Mouse (Mus musculus) gastrocnemius, postnatal 4 days (tissue): ENCODE measurements around the gene Pgs1. TPM values are rescaled to one million over a fixed set of nuclear protein-coding genes. Genes with fewer than 3 reads are reported as not detected.
A peak's percentile ranks its signal among the peaks of the same experiment; 100 is the strongest.

ENCODE experiments used
- DNase-seq, 2 experiments: peaks; one replicate each; pipeline ENCODE4 v3.0.0; 2021 to 2022; ENCODE audit warnings: low spot score in 2 of 2, mixed read lengths in 2 of 2
- total RNA-seq, 2 experiments: library from RNA; stranded (reverse); gene quantifications; 2 replicates each; pipeline ENCODE4 v1.2.3; 2021

Pgs1 gene
- total RNA-seq, 2 experiments from 2014 or later: 21.6 to 24.6 TPM

DNA sequence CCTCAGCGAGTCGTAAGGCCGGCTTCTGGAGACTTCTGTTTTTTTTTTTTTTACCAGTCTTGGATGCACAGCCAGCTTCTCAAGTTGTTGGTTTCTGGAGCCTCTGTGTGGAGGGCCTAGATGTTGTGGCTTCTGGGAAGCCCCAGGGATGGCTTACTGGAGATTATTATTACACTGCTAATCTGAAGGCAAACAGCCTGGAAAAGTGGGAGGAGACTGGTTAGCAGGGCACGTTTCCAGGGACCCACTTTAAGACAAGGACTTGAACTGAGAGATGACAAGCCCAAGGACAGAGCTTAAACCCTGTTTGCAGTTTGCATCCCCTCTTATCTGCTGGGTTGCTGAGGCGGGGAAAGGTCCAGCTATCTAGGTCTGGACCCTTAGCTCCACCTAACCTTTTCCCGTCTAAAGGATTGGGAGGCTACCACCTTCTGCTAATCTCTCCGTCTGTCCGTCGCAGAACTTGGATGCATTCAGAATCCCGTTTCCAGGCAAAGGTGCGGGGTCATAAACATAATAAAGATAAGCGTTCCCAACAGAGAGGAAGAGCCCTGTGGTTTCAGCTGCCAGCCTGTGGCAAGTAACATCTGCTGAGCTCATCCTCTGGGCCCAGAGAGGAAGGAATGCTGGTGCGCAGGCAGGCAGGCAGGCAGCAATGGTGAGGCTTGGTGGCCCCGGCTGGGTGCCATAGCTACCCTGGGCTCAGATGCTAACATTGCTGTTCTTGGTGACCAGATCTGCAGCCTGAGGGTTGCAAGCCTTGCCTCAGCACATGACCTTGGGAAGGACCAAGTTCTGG, 11.6 kb upstream of the Pgs1 start:
- DNase-seq: no peak

DNA sequence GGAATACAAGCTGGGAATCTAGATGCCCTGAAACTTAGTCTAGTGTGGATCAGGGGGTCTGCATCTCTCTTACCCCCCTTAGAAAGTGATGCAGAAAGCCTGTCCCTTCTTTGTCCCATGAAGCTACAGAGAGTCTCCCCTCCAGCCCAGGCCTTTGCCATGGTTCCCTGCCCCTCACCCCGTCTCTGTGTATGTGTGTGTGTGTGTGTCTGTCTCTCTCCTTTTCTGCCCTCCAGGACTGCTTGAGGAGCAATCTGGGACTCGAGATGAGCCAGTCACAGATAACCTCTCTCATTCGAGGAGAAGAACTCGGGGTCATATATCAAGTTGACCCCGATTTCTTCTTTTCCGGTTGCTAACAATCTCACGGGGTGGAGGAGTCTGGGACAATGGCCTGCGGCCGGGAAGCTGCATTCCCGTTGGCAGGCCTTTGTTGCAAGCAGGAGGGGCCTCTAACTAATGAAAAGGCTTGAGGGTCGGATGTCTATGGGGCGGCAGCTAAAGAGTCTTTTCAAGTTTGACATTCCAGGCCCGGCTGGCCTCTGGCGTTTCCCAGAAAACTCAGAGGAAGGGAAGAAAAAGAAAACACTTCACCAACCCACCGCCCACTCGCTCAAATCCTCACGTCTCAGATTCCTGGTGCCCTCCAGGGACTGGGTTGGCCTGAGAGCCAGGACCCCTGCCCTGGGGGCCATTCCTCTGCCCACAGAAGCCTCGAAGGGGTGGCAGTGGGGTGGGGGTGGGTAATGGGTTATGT, 10.7 kb upstream of the Pgs1 start:
- DNase-seq: no peak

DNA sequence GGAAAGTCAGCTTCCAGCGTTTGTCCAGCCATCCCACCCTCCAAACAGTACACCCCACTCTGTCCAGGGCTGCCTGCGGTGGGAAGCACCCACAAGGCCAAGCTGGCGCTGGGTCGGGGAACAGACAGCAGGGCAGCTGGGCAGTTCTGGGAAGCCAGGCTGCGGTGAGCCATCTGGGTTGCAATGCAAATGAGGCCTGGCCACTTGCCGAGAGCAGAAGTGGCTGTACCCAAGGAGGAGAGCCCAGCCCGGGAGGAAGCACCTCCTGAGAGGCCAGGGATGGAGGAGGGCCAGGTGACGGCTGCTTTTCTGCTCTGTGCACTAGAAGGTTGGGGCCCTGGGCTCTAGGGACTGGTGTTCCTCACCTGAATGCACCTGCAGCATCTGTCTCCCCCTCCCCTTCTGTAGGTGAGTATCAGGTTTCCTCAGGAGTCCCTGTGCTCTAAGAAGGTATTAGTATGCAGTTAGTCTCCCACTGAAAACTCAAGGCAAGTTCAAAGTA, 10.0 kb upstream of the Pgs1 start:
- DNase-seq: peak in 1 of 2 experiments; percentile 71

DNA sequence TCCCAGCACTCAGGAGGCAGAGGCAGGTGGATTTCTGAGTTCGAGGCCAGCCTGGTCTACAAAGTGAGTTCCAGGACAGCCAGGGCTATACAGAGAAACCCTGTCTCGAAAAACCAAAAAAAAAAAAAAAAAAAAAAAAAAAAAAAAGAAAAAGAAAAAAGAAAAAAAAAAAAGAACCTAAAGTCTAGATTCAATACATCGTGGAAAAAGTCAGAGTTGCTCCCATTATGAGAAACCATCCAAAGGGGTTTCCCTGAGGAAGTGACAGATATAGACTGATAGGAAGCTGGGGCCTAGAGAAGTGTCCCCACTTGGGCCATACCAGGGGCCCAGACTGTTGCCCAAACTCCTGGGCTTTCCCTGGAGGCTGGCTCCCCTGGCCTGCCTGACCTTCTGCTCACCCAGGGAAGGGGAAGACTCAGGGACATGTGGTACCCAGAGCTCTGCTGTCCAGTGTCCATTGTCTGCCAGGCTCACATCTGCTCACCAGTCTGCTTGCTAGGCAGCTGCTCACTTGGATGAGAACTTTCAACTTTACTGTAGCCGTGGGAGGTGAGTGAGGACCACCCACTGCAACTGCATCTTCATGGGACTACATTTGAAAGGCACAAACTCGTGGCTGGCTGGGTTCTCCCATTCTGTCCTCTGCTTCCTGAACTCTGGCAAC, 8.3 kb upstream of the Pgs1 start:
- DNase-seq: no peak

DNA sequence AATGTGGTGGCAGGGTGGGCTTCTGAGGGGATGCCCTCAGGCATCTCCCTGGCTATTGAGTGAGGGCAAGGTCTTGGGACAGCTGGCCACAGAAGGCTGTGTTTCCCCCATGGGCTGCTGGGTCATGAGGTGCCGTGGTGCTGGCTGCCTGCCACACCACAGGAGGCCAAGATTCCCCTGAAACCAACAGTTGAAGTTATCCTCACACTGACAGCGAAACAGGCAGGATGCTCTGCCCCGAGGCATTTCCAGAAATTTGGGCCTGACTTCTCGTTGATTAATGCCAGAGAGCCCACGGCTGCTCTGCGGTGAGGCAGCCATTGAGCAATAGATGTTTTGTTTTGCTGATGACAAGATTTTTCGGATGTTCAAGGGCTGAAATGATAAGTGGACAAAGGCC, 6.7 kb upstream of the Pgs1 start:
- no peak for DNase-seq

DNA sequence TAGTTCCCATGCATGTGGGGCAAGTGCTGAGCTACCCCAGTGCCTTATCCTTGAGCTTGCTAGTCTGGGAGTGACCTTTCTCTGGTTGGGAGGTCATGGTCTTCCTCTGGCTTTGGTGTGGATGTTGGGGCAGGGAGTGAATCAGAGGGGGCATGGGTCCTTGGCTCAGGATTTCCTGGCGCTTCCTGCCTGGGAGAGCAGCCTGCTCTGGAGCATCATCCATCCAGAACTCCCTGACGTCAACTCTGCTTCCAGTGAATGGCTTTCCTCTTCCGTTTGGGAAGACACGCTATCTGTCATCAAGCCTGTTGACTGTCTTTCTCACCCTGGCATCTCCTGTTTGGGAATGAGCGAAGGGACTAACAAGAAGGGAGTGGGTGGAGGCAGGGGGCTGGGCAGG, 3.7 kb upstream of the Pgs1 start:
- no peak for DNase-seq

DNA sequence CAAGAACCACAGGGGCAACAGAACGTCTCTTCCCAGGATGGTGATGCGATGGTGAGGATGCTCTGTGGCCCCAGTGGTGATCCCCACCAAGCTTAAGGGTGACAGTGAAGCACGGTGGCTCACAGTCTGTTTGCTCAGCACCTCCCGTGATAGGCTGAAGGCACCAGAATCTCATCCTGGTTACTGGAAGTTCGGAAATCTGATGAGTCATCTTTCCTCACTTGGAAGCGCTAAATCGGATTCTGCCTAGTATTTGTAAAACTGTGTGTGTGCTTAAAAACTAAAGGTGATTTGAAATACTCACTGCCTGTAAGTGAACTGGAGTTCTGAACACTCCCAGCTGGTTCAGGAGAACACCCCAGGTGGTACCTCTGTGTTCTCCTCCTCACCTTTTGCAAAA, 2.3 kb upstream of the Pgs1 start:
- no peak for DNase-seq

DNA sequence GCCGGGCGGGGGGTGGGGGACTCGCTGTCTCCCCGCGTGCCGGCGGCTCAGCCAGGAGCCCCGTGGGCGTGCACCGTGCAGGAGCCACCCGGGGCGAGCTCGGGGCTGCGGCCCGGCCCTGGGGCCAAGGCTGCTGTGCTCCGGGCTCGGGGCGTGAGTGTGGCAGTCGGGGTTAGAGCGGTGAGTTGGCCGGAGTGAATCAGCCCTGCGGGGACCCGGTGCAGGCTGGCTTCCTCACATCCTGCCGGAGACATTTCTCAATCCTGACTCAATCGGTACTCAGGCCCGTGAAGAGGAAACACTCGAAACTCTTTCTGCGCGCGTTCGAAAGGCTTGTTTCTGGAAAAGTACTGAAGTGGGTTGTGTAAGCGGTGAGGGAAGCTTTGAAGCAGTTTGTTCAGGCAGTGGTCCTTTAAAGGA, 950 bp downstream of the Pgs1 start:
- peak in 1 of 2 experiments; percentile 31 for DNase-seq

DNA sequence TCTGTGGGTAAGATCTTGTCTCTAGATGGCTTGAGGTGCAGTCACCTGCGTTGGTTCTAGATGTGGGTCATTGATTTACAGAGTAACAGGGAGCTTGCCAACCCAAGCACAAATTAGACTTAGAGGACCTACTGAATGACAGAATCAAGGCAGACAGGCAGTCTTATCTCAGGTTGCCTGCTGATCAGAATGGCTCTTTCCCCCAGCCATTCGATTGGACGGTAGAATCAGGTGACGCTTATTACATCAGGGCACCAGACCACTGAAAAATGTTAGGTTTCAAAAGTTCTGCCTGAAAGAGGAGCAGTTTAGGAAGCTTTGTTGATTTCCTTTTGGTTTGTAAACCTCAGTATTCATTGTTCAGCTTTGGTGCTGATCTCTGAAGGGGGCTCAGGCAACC, 1.9 kb downstream of the Pgs1 start:
- DNase-seq: no peak

DNA sequence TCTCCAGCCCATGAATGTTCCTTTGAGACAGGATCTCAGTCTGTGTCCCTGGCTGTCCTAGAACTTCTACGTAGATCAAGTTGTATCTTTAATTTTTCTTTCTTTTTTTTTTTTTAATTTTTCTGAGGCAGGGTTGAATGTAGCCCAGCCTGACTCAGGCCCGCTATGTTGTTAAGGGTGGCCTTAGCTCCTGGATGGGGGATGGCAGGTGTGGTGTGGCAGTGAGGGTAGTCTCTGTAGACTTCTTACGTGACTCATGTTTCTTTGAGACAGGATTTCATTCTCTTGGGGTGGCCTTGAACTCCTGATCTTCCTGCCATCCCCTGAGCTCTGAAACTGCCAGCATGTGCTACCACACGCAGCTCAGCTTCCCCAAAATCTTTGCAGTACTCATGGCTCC, 3.1 kb downstream of the Pgs1 start:
- DNase-seq: no peak

DNA sequence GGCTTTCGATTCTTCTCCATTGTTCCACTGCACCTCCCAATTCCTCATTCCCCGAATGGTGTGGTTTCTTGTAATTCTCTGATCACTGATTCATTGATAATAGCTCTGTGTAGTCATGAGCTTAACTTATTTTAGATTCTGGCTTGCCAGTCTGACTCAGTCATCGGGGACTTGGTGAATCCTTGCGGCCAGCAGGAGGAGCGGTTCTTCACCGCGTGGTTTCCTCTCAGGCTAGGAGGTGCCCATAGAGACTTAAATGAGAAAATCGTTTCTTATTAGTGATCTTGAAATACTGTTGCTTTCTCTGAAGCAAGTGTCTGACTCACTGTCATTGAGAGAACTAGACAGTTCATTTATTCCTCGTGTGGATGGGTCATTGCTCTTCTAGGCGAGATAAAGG, 3.8 kb downstream of the Pgs1 start:
- DNase-seq: no peak

DNA sequence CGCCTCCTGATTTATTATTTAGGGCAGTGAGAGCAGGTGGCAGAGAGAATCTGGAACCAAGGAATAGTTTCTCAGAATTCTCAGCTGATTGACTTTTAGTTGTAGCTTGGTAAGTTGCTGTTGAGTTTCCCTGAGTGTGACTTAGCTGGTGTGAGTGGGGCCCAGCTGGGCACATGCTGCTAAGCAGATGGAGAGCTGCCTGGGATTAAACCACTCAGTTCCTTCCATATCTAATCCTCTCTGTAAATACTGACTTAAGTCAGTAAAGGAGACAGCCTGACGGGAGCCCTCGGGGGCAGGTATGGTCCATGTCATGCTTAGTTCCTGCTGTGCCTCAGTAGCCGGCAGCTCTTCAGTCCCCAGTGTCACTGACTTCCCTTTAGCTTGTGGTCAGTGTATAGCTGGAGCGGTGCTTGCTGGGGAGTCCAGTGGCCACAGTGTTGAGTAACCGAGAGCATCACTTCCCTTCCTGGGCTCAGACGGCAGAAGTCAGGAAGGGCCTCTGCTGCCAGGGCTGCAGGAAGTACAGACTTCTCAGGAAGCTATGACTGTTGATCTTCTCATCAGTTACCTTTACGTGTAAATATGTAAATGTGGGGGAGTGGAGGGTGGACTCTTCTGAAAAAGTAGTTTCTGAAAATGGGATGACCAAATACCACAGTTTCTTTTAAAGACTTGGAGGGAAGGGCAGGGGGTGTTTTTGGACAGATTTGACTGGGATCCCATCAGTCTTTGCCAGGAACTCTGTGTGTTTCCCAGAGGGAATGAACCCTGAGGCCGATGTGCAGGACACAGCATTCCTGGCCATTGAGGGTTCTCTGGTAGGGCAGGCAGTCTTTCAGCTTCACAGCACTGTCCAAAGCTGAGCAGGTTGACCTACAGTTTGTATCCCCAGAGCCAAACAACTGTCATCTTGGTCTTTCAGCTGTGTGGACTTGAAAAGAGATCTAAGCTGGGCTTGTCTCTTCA, 5.7 kb downstream of the Pgs1 start:
- no peak for DNase-seq

DNA sequence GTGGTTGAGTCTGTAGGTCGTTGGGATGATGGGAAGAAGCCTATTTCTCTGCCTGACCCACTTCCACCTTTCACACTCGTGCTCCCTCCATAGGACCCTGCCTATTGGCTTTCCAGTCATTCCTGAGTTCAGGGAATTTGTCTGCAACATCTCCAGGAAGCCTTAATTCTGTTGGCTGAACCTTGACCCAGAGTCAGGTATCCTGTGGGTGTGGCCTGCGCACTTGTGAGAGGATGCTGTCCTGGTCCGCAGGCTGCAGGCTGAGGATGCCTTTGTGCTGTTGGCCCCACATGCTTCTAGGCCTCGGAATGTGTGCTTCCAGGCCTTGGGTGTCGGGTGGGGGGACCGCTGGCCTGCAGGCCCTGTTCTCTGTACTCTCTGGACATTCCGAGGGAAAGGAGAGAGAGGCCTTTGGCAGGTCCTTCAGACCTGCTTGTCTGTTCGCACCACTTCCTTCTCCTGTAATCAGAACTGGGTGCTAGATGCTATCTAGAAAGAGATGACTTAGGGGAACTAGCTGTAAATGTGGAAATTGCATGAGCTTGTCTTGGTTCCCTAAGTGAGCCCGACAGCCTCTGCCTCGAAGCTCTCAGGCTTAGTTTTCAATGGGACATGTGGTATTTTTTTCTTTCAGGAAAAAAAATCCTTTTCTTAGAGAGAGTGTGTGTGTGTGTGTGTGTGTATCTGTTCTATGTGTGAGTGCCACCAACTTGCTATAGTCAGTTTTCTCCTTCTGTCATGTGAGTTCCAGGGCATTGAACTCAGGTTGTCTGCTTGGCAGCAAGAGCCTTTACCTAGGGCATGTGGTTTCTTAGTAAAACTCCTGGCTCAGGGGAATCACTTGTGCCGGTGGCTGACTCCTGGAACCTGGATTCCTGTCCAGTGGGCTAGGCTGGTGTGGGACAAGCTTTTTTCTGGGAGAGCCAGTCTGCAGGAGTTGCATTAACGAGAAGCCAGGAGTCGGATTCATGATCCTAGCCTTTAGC, 7.4 kb downstream of the Pgs1 start:
- DNase-seq: no peak

DNA sequence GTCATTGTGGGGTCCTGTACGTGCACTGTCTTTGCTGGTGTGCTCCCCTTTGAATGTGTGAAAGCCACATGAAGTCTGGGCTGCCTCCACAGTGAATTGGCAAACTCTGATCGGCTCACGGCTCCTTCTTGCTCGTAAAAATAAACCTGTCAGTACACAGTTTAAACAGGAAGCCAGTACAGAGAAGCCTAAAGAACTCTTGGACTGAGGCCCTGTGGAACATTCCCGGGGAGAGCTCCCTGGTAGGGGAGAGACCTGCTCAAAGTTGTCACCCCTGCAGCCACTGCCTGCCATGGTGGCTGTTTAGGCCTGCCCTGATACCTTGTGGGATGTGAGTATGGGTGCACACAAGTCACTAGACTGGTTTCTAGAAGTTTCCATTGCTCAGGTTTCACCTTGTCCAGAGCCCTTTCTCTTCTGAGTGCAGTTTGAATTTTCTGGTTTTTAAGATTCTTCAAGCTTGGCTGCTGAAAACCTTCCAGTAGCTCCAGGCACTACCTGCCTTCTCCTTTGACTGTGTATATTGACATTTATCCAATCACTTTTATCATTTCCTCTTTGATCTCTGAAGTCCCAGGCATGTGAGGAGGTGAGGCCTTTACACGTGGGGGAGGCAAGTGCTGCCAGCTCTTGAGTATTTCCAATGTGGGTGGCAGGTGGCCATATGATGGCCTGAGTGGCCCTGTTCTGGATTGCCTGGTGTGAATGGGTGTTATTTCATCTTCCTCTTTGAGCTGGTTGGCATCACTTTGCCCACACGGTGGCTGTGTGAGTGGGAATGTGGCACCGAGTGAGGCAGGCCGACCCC, 8.4 kb downstream of the Pgs1 start:
- no peak for DNase-seq

DNA sequence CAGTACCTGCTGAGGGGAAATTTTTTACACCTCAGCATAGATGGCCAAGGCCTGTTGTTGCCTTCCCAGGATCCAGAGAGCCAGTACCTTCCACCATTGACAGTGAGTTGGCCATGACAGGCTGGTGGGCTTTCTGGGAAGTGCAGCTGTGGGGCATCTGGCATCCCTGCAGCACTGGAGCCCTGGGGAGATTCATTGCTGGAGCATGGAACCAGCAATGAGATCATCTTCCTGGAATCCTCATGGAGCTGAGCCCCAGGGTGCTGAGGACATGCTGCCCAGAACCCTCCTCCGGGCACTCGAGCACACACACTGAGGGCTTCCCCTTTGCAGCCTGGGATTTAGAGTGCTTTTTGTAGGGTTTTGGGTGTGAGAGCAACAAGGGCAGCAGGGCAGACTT, 9.2 kb downstream of the Pgs1 start:
- DNase-seq: no peak

DNA sequence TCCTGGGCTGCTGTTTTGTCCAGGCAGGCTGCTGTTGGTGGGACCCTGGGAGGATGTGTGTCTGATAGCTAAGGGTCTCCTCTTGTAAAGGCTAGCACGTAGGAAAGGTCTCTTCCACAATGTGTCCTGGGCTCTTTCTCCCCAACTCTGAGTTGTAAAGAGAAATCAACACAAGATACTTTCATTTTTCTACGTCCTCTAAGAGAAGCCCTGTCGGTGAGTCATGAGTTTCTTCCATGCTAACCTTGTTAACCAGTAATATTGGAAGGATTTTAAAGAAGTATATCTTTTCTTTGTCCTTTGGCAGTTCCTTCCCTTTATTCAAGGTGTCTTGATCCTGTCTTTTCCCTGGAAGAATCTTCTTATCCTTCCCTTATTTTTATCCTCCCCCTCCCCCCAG, 9.6 kb downstream of the Pgs1 start:
- DNase-seq: no peak

DNA sequence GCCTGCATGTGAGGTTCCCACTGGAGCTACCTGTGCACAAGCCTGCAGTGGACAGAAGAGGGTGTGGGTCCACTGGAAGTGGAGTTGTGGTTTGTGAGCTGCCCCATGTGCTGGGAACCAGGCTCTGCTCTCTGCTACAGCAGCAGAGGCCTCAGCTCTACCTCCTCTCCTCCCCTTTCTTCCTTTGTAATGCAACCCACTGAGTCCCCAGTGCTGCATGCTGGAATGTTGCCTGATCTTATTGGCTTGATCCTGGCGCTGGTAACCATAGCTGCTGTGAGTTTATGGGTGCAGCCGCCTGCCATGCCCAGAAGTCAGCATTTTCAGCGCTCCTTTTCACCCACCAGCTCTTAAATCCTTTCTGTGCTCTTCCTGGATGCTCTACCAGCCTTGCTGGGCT, 10.0 kb downstream of the Pgs1 start:
- no peak for DNase-seq

DNA sequence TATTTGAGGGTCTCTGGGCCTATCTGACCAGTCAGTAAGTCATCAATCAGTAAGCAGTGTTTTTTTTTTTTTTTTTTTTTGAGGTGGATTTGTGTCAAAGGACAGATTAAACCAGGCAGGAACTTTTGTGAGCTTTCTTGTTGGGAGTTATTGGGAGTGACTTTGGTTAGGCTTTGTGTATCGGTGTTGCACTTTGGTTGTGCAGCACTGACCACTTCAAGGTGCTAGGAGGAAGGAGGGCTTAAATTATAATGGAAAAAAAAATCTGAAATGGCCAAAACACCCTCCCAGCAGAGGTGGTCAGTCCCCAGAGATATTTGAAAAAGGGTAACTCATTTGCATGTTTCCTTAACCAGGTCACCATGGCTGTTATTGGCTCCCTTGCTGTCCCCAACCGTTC, 11.0 kb downstream of the Pgs1 start:
- DNase-seq: no peak

DNA sequence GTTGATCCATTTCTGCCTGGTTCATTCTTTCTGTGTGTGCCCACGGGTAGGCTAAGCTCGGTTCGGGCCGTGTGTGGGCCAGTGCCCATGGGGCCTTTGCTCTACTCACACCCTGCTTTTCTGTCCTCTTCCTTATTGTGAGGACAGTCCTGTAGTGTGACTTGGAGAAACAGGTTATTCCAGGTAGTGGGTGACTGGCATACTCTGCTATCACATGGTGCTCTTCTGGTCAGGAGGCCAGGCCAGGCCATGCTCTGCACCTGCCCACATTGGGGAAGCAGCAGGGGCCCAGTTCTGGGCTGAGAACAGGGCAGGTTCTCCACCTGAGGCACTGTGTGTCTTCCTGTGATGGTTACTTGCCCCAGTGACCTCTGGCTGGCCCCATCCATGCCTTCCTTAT, 12.3 kb downstream of the Pgs1 start:
- DNase-seq: no peak
